Mouse (Mus musculus): ENCODE measurements around the gene Tec. TPM values are rescaled to one million over a fixed set of nuclear protein-coding genes. Genes with fewer than 3 reads are reported as not detected.

Gene Tec
- polyA plus RNA-seq, 1 experiment from 2014 or later: 19.0 TPM

- Histone ChIP-seq H3K4me2 (no peak overlapping the region), H3K9ac (no peak overlapping the region), H3K36me3 (peaks cover 20% of the 10 kb centered on the region), H3K27me3 (no peaks in the 10 kb centered on the region), H3K9me3 (replicated peaks) (no peaks in the 10 kb centered on the region), H3K4me1 (replicated peaks) (no peaks in the 10 kb centered on the region), H3K27ac (no peak overlapping the region), H3K4me3 (no peak overlapping the region)
- no peak for ATAC-seq (replicated peaks; ENCODE audit: insufficient number of reproducible peaks, insufficient read depth, low FRiP score, low read depth)
- WGBS: 81% methylated on average over 5 of the region's 5 CpGs
Measured at GRCm38 (mm10) chr5:72763546-72763945, 104.7 kb downstream of the Tec start.

- no peaks in the 10 kb centered on the region for H3K4me1 ChIP-seq (replicated peaks)
- H3K9ac ChIP-seq: no peak overlapping the region
- no peak overlapping the region for H3K4me3 ChIP-seq
- no peaks in the 10 kb centered on the region for H3K9me3 ChIP-seq (replicated peaks)
- 49% methylated on average over 3 of the region's 3 CpGs for WGBS
- ATAC-seq (replicated peaks; ENCODE audit: insufficient number of reproducible peaks, insufficient read depth, low FRiP score, low read depth): no peak
- H3K36me3 ChIP-seq: peaks cover 20% of the 10 kb centered on the region
- H3K27me3 ChIP-seq: no peaks in the 10 kb centered on the region
- no peak overlapping the region for H3K27ac ChIP-seq
- no peak overlapping the region for H3K4me2 ChIP-seq
Measured at GRCm38 (mm10) chr5:72763025-72763424, 105.3 kb downstream of the Tec start.

- Histone ChIP-seq H3K4me2 (no peak overlapping the region), H3K36me3 (peaks cover 20% of the 10 kb centered on the region)
- 87% methylated on average over 5 of the region's 5 CpGs for WGBS
Measured at GRCm38 (mm10) chr5:72761758-72762157, 106.5 kb downstream of the Tec start.

GRCm38 (mm10) chr5:72761237-72761636 is 107.0 kb downstream of the Tec start:
- H3K4me3 ChIP-seq: no peak overlapping the region
- H3K36me3 ChIP-seq: peaks cover 20% of the 10 kb centered on the region
- 57% methylated on average over 5 of the region's 5 CpGs for WGBS
- no peak overlapping the region for H3K27ac ChIP-seq
- H3K27me3 ChIP-seq: no peaks in the 10 kb centered on the region
- no peaks in the 10 kb centered on the region for H3K4me1 ChIP-seq (replicated peaks)
- no peak for ATAC-seq (replicated peaks; ENCODE audit: insufficient number of reproducible peaks, insufficient read depth, low FRiP score, low read depth)
- H3K9me3 ChIP-seq (replicated peaks): no peaks in the 10 kb centered on the region
- H3K4me2 ChIP-seq: no peak overlapping the region
- H3K9ac ChIP-seq: no peak overlapping the region

More at GRCm38 (mm10) chr5:72761758-72762157, 106.5 kb downstream of the Tec start:
- Histone ChIP-seq H3K9me3 (replicated peaks) (no peaks in the 10 kb centered on the region), H3K9ac (no peak overlapping the region), H3K27ac (no peak overlapping the region), H3K27me3 (no peaks in the 10 kb centered on the region), H3K4me3 (no peak overlapping the region), H3K4me1 (replicated peaks) (no peaks in the 10 kb centered on the region)
- ATAC-seq (replicated peaks; ENCODE audit: insufficient number of reproducible peaks, insufficient read depth, low FRiP score, low read depth): no peak

GRCm38 (mm10) chr5:72758925-72759924 is 109.1 kb downstream of the Tec start:
- H3K4me2 ChIP-seq: no peak overlapping the region
- H3K4me3 ChIP-seq: no peak overlapping the region
- H3K36me3 ChIP-seq: peaks cover 26% of the 10 kb centered on the region
- WGBS: 68% methylated on average over 13 of the region's 13 CpGs
- H3K27ac ChIP-seq: no peak overlapping the region
- ATAC-seq (replicated peaks; ENCODE audit: insufficient number of reproducible peaks, insufficient read depth, low FRiP score, low read depth): no peak
- no peak overlapping the region for H3K9ac ChIP-seq
- H3K9me3 ChIP-seq (replicated peaks): no peaks in the 10 kb centered on the region
- H3K4me1 ChIP-seq (replicated peaks): no peaks in the 10 kb centered on the region
- H3K27me3 ChIP-seq: no peaks in the 10 kb centered on the region

- ATAC-seq (replicated peaks; ENCODE audit: insufficient number of reproducible peaks, insufficient read depth, low FRiP score, low read depth): no peak
- H3K4me1 ChIP-seq (replicated peaks): no peaks in the 10 kb centered on the region
- H3K27me3 ChIP-seq: no peaks in the 10 kb centered on the region
- no peak overlapping the region for H3K4me3 ChIP-seq
- WGBS: 79% methylated on average over 18 of the region's 18 CpGs
- no peak overlapping the region for H3K27ac ChIP-seq
- H3K9ac ChIP-seq: no peak overlapping the region
- peaks cover 11% of the 10 kb centered on the region; the same call in 1 of the 2 replicates for H3K36me3 ChIP-seq
- no peak overlapping the region for H3K4me2 ChIP-seq
- no peaks in the 10 kb centered on the region for H3K9me3 ChIP-seq (replicated peaks)
Measured at GRCm38 (mm10) chr5:72757155-72757773, 111.0 kb downstream of the Tec start.

GRCm38 (mm10) chr5:72755941-72756340 is 112.3 kb downstream of the Tec start:
- Histone ChIP-seq H3K27me3 (no peaks in the 10 kb centered on the region), H3K9ac (no peak overlapping the region), H3K9me3 (replicated peaks) (no peaks in the 10 kb centered on the region), H3K27ac (no peak overlapping the region), H3K36me3 (peaks cover 6% of the 10 kb centered on the region; the same call in 1 of the 2 replicates), H3K4me2 (no peak overlapping the region), H3K4me1 (replicated peaks) (no peaks in the 10 kb centered on the region), H3K4me3 (no peak overlapping the region)
- 87% methylated on average over 8 of the region's 8 CpGs for WGBS
- ATAC-seq (replicated peaks; ENCODE audit: insufficient number of reproducible peaks, insufficient read depth, low FRiP score, low read depth): no peak

GRCm38 (mm10) chr5:72755035-72755434 is 113.2 kb downstream of the Tec start:
- no peak for ATAC-seq (replicated peaks; ENCODE audit: insufficient number of reproducible peaks, insufficient read depth, low FRiP score, low read depth)
- no peak overlapping the region for H3K9ac ChIP-seq
- no peaks in the 10 kb centered on the region for H3K9me3 ChIP-seq (replicated peaks)
- H3K27ac ChIP-seq: no peak overlapping the region
- H3K4me2 ChIP-seq: no peak overlapping the region
- WGBS: 81% methylated on average over 2 of the region's 2 CpGs
- no peaks in the 10 kb centered on the region for H3K4me1 ChIP-seq (replicated peaks)
- H3K4me3 ChIP-seq: no peak overlapping the region
- no peaks in the 10 kb centered on the region for H3K27me3 ChIP-seq
- H3K36me3 ChIP-seq: peaks cover 6% of the 10 kb centered on the region; the same call in 1 of the 2 replicates

GRCm38 (mm10) chr5:72752585-72752984 is 115.7 kb downstream of the Tec start, which contains the start of gene Txk:
TSS of gene Txk (minus strand) at chr5:72752777.
- WGBS: 73% methylated on average over 5 of the region's 5 CpGs
- Histone ChIP-seq H3K9ac (no peak within 1 kb of the TSS), H3K36me3 (peaks cover 6% of the 10 kb centered on the region; the same call in 1 of the 2 replicates), H3K27me3 (no peaks in the 10 kb centered on the region), H3K27ac (no peak within 1 kb of the TSS), H3K4me3 (no peak within 1 kb of the TSS), H3K4me2 (no peak within 1 kb of the TSS), H3K4me1 (replicated peaks) (peaks cover 4% of the 10 kb centered on the region; the same call in 1 of the 2 replicates), H3K9me3 (replicated peaks) (no peaks in the 10 kb centered on the region)
- ATAC-seq (replicated peaks; ENCODE audit: insufficient number of reproducible peaks, insufficient read depth, low FRiP score, low read depth): no peak

- no peak overlapping the region for H3K27ac ChIP-seq
- WGBS: 77% methylated on average over 7 of the region's 7 CpGs
- H3K4me1 ChIP-seq (replicated peaks): peaks cover 9% of the 10 kb centered on the region; the same call in 1 of the 2 replicates
- peaks cover 5% of the 10 kb centered on the region; the same call in 1 of the 2 replicates for H3K36me3 ChIP-seq
- H3K4me2 ChIP-seq: no peak overlapping the region
- no peaks in the 10 kb centered on the region for H3K9me3 ChIP-seq (replicated peaks)
- H3K9ac ChIP-seq: no peak overlapping the region
- ATAC-seq (replicated peaks; ENCODE audit: insufficient number of reproducible peaks, insufficient read depth, low FRiP score, low read depth): no peak
- no peaks in the 10 kb centered on the region for H3K27me3 ChIP-seq
- H3K4me3 ChIP-seq: no peak overlapping the region
Measured at GRCm38 (mm10) chr5:72751056-72751758, 117.1 kb downstream of the Tec start.

- H3K4me3 ChIP-seq: no peak overlapping the region
- no peaks in the 10 kb centered on the region for H3K27me3 ChIP-seq
- H3K9me3 ChIP-seq (replicated peaks): no peaks in the 10 kb centered on the region
- WGBS: 80% methylated on average over 5 of the region's 5 CpGs
- H3K4me2 ChIP-seq: no peak overlapping the region
- peaks cover 9% of the 10 kb centered on the region; the same call in 1 of the 2 replicates for H3K4me1 ChIP-seq (replicated peaks)
- no peaks in the 10 kb centered on the region; the same call in 1 of the 2 replicates for H3K36me3 ChIP-seq
- no peak overlapping the region for H3K9ac ChIP-seq
- ATAC-seq (replicated peaks; ENCODE audit: insufficient number of reproducible peaks, insufficient read depth, low FRiP score, low read depth): no peak
- no peak overlapping the region for H3K27ac ChIP-seq
Measured at GRCm38 (mm10) chr5:72750226-72750625, 118.1 kb downstream of the Tec start.

Measured in heart, embryonic 15.5 days (tissue).